Mouse (Mus musculus) cortical plate, adult 2 months (tissue): ENCODE measurements at regions not wholly inside any gene's neighbourhood (a gene's known extent, or its start where the extent isn't known, plus 50 kb on each side); places are given as distances from the start of the nearest gene placed in this dataset.

ENCODE experiments used
- H3K27ac ChIP-seq: fragments of 200-500 bp; 2 replicates; pipeline ENCODE4 v1.5.1; 2012; ENCODE audit warnings: low read length, control low read depth, inconsistent platforms; ENCODE audit not compliant: insufficient read depth
- H3K4me1 ChIP-seq: fragments of 200-500 bp; 2 replicates; pipeline ENCODE4 v1.6.1; 2011; ENCODE audit warnings: low read length; ENCODE audit not compliant: control insufficient read depth, insufficient read depth
- H3K4me3 ChIP-seq: fragments of 200-500 bp; 2 replicates; pipeline ENCODE4 v1.5.1; 2011; ENCODE audit warnings: mild to moderate bottlenecking, low read length, control low read depth; ENCODE audit not compliant: insufficient read depth
- CTCF ChIP-seq: fragments of 200-500 bp; IDR thresholded peaks from 2 replicates; pipeline ENCODE4 v1.5.1; 2011; ENCODE audit warnings: mild to moderate bottlenecking, control low read depth, low read length; ENCODE audit not compliant: insufficient read depth; ENCODE audit errors: extremely low read depth
- POLR2A ChIP-seq: fragments of 200-500 bp; IDR thresholded peaks from 2 replicates; pipeline ENCODE4 v1.6.1; 2011; ENCODE audit warnings: mild to moderate bottlenecking, low read length, control low read depth; ENCODE audit not compliant: insufficient read depth; ENCODE audit errors: extremely low read depth

DNA sequence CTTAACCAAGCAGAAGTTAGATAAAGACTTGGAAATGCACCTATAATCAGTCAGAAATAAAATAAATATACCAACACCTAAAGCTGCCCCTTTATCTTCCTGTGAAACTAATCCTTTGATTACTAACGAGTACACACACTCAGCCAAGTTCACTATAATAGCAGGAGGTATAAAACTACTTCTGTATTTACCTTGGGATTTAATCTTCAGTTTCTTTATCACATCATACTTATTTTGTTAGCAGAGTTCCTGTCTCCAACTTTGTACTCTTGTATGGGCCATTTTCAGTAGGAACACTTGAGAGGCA, 367.7 kb upstream of the Ctso start:
- Histone ChIP-seq H3K27ac (no peak overlapping the region), H3K4me3 (no peak overlapping the region)
- no peak for TF ChIP-seq CTCF
- no peak for TF ChIP-seq POLR2A

DNA sequence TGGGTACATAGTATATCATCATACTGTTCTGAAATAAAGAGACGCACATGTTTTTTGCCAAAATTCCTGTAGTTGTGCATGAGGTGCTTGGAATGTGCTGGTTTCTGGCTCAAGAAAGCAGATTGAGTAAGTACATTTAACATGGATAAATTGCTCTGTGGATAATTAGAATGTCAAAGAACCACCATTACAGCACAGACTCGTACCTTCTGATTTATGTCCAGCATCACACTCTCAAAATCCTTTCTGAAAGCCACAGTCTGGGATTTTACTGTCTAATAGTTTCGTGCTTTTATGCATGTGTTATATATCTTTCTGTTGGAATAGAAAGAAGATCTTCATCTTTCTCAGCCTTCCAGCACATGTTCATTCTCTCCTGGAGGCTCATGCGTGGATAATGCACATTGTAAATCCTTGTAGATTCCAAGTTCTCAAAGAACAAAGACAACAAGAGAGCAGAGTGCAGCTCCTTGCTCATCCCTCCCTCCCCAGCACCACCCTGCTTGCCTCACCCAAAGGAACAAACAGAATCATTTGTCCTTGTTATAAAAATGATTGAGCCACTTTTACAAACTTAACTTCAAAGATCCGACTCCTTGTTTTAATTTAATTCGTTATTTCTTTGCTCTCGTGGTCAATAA, 348.9 kb upstream of the Ctso start:
- H3K27ac ChIP-seq, result no peak overlapping the region
- TF ChIP-seq POLR2A, result no peak
- no peak overlapping the region for H3K4me3 ChIP-seq
- no peaks in the 10 kb centered on the region for H3K4me1 ChIP-seq

More for the DNA sequence above, 367.7 kb upstream of the Ctso start:
- no peaks in the 10 kb centered on the region for H3K4me1 ChIP-seq

GRCm38 (mm10) chr3:81589109-81589508, 343.3 kb upstream of the Ctso start:
- Histone ChIP-seq H3K4me3 (no peak overlapping the region), H3K4me1 (no peaks in the 10 kb centered on the region), H3K27ac (no peak overlapping the region)
- TF ChIP-seq CTCF (no peak), POLR2A (no peak)

GRCm38 (mm10) chr3:81629157-81629556, 303.2 kb upstream of the Ctso start:
- no peak overlapping the region for H3K4me3 ChIP-seq
- no peak for TF ChIP-seq POLR2A
- TF ChIP-seq CTCF, result no peak
- H3K4me1 ChIP-seq, result no peaks in the 10 kb centered on the region
- no peak overlapping the region for H3K27ac ChIP-seq

GRCm38 (mm10) chr3:81658490-81658889, 273.9 kb upstream of the Ctso start:
- no peaks in the 10 kb centered on the region for H3K4me1 ChIP-seq
- H3K27ac ChIP-seq, result no peak overlapping the region
- TF ChIP-seq CTCF (no peak), POLR2A (no peak)
- H3K4me3 ChIP-seq, result no peak overlapping the region

DNA sequence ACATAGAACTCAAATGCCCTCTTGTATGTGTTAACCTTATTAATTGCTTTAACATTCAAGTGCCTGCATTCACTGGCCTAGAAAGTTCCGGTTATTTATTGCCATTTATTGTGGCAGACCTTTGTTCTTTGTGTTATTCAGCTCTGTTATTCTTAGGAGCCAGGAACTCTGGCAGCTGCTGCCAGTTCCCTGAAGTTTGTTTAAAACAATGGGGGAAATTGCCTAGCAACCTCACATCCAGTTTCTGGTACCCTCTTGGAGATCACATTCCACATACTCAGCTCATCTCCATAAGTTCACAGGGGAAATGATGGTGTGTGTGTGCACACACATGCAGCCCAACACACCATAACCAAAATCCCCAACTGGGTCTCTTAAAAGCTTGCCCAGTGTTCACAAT, 270.8 kb upstream of the Ctso start:
- TF ChIP-seq CTCF (no peak), POLR2A (no peak)
- no peak overlapping the region for H3K27ac ChIP-seq

DNA sequence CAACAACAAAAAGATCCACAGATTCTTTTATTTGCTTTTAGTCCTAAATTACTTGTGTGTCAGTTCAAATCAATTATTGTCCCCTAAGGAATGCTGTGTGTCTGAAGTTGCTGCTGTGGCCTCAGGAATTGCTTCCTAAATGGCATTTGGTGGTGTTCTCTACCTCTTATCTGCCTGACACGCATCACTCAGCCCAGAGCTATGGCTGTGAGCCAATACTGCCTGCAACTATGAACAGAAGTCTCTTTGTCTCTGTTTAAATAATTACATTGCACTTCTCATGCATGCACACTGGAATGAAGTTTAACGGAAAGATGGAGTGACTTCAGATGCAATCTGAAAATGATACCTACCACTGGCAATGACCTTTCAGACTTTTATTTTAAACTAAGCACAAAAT, 266.1 kb upstream of the Ctso start:
- TF ChIP-seq CTCF (no peak), POLR2A (no peak)
- Histone ChIP-seq H3K4me3 (no peak overlapping the region), H3K4me1 (no peaks in the 10 kb centered on the region), H3K27ac (no peak overlapping the region)

More for the DNA sequence above, 270.8 kb upstream of the Ctso start:
- H3K4me3 ChIP-seq, result no peak overlapping the region
- no peaks in the 10 kb centered on the region for H3K4me1 ChIP-seq

DNA sequence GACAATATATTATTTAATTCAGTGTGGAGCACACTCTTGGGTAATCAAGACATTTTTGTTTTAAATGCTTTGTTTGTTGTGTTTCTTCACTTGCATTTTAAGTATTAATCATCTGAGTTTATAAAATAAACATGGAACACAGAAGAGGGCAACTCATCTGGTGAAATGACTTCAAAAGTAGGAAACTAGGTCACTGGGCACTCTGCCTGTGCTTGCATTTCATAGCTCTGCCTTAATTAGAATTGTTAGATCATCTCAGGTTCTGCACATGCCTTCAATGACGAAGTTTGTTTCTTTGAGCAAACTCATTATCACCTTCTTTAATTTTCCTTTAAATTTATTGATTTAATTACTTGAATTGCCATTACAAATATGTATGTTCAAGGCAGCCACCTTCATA, 255.8 kb upstream of the Ctso start:
- H3K4me1 ChIP-seq, result no peaks in the 10 kb centered on the region
- H3K27ac ChIP-seq, result no peak overlapping the region
- TF ChIP-seq POLR2A, result no peak
- no peak overlapping the region for H3K4me3 ChIP-seq

- Histone ChIP-seq H3K27ac (no peak overlapping the region), H3K4me1 (peaks cover 2% of the 10 kb centered on the region; the same call in 1 of the 2 replicates), H3K4me3 (no peak overlapping the region)
- no peak for TF ChIP-seq POLR2A
- no peak for TF ChIP-seq CTCF
These were observed 230.3 kb upstream of the Ctso start for GRCm38 (mm10) chr3:81701974-81702697.

- H3K27ac ChIP-seq, result no peak overlapping the region
- TF ChIP-seq POLR2A (no peak), CTCF (no peak)
- no peaks in the 10 kb centered on the region for H3K4me1 ChIP-seq
- no peak overlapping the region for H3K4me3 ChIP-seq
These were observed 213.5 kb upstream of the Ctso start for GRCm38 (mm10) chr3:81718911-81719310.

GRCm38 (mm10) chr3:81735463-81735862, 196.9 kb upstream of the Ctso start:
- no peak for TF ChIP-seq POLR2A
- TF ChIP-seq CTCF, result no peak

More at GRCm38 (mm10) chr3:81735463-81735862, 196.9 kb upstream of the Ctso start:
- Histone ChIP-seq H3K4me1 (no peaks in the 10 kb centered on the region; the same call in 1 of the 2 replicates), H3K27ac (no peak overlapping the region), H3K4me3 (no peak overlapping the region)
